Mouse (Mus musculus): ENCODE data around the gene Zic2. TPM values are rescaled to one million over a fixed set of nuclear protein-coding genes. Genes with fewer than 3 reads are reported as not detected.
A peak's percentile ranks its signal among the peaks of the same experiment; 100 is the strongest.

Gene Zic2
- polyA plus RNA-seq, 1 experiment from 2014 or later = 2.1 TPM

GRCm38 (mm10) chr14:122492015-122492414 lies 16.8 kb downstream of the Zic2 start:
- DNase-seq (ENCODE audit: low spot score) (no peak), ATAC-seq (replicated peaks; ENCODE audit: insufficient number of reproducible peaks, low FRiP score, low TSS enrichment, low read depth) (no peak)
- Histone ChIP-seq H3K4me2 (ENCODE audit: low read depth, low read length) (no peak overlapping the region), H3K27ac (replicated peaks; ENCODE audit: low read depth, low read length) (no peak overlapping the region), H3K4me3 (ENCODE audit: low read depth, low read length) (no peak overlapping the region), H3K27me3 (ENCODE audit: control insufficient read depth, insufficient read depth, low read length) (peaks cover 15% of the 10 kb centered on the region), H3K4me1 (ENCODE audit: control insufficient read depth, insufficient read depth, low read length) (peaks cover 4% of the 10 kb centered on the region), H3K36me3 (replicated peaks; ENCODE audit: control insufficient read depth, insufficient read depth, low read depth, low read length) (no peaks in the 10 kb centered on the region), H3K9ac (replicated peaks; ENCODE audit: low read length) (no peak overlapping the region), H3K9me3 (replicated peaks; ENCODE audit: control insufficient read depth, low read length) (no peaks in the 10 kb centered on the region)
- 59% methylated on average over 1 of the region's 1 CpGs for WGBS

GRCm38 (mm10) chr14:122509058-122509457 lies 33.8 kb downstream of the Zic2 start:
- no peak overlapping the region for H3K9ac ChIP-seq (replicated peaks; ENCODE audit: low read length)
- H3K4me3 ChIP-seq (ENCODE audit: low read depth, low read length) = no peak overlapping the region
- H3K27me3 ChIP-seq (ENCODE audit: control insufficient read depth, insufficient read depth, low read length) = no peaks in the 10 kb centered on the region
- WGBS = 20% methylated on average over 2 of the region's 2 CpGs
- no peaks in the 10 kb centered on the region for H3K9me3 ChIP-seq (replicated peaks; ENCODE audit: control insufficient read depth, low read length)
- DNase-seq (ENCODE audit: low spot score) (peak; percentile 41), ATAC-seq (replicated peaks; ENCODE audit: insufficient number of reproducible peaks, low FRiP score, low TSS enrichment, low read depth) (no peak)
- H3K4me1 ChIP-seq (ENCODE audit: control insufficient read depth, insufficient read depth, low read length) = no peaks in the 10 kb centered on the region
- no peak overlapping the region for H3K4me2 ChIP-seq (ENCODE audit: low read depth, low read length)
- no peak overlapping the region for H3K27ac ChIP-seq (replicated peaks; ENCODE audit: low read depth, low read length)
- H3K36me3 ChIP-seq (replicated peaks; ENCODE audit: control insufficient read depth, insufficient read depth, low read depth, low read length) = no peaks in the 10 kb centered on the region

- Histone ChIP-seq H3K27ac (replicated peaks; ENCODE audit: low read depth, low read length) (no peak overlapping the region), H3K4me2 (ENCODE audit: low read depth, low read length) (no peak overlapping the region), H3K4me1 (ENCODE audit: control insufficient read depth, insufficient read depth, low read length) (no peaks in the 10 kb centered on the region), H3K36me3 (replicated peaks; ENCODE audit: control insufficient read depth, insufficient read depth, low read depth, low read length) (no peaks in the 10 kb centered on the region), H3K4me3 (ENCODE audit: low read depth, low read length) (no peak overlapping the region), H3K9me3 (replicated peaks; ENCODE audit: control insufficient read depth, low read length) (no peaks in the 10 kb centered on the region), H3K27me3 (ENCODE audit: control insufficient read depth, insufficient read depth, low read length) (no peaks in the 10 kb centered on the region), H3K9ac (replicated peaks; ENCODE audit: low read length) (no peak overlapping the region)
- ATAC-seq (replicated peaks; ENCODE audit: insufficient number of reproducible peaks, low FRiP score, low TSS enrichment, low read depth) = no peak
- 64% methylated on average over 3 of the region's 3 CpGs for WGBS
- DNase-seq (ENCODE audit: low spot score) = no peak
Measured at GRCm38 (mm10) chr14:122511519-122511918, 36.3 kb downstream of the Zic2 start.

- H3K27me3 ChIP-seq (ENCODE audit: control insufficient read depth, insufficient read depth, low read length) = no peaks in the 10 kb centered on the region
- no peaks in the 10 kb centered on the region for H3K4me1 ChIP-seq (ENCODE audit: control insufficient read depth, insufficient read depth, low read length)
- DNase-seq (ENCODE audit: low spot score) (no peak), ATAC-seq (replicated peaks; ENCODE audit: insufficient number of reproducible peaks, low FRiP score, low TSS enrichment, low read depth) (no peak)
- H3K4me2 ChIP-seq (ENCODE audit: low read depth, low read length) = no peak overlapping the region
- no peaks in the 10 kb centered on the region for H3K9me3 ChIP-seq (replicated peaks; ENCODE audit: control insufficient read depth, low read length)
- no peaks in the 10 kb centered on the region for H3K36me3 ChIP-seq (replicated peaks; ENCODE audit: control insufficient read depth, insufficient read depth, low read depth, low read length)
- no peak overlapping the region for H3K9ac ChIP-seq (replicated peaks; ENCODE audit: low read length)
- 76% methylated on average over 1 of the region's 1 CpGs for WGBS
- H3K4me3 ChIP-seq (ENCODE audit: low read depth, low read length) = no peak overlapping the region
- H3K27ac ChIP-seq (replicated peaks; ENCODE audit: low read depth, low read length) = no peak overlapping the region
Measured at GRCm38 (mm10) chr14:122513511-122514036, 38.3 kb downstream of the Zic2 start.

- Histone ChIP-seq H3K9me3 (replicated peaks; ENCODE audit: control insufficient read depth, low read length) (no peaks in the 10 kb centered on the region), H3K4me3 (ENCODE audit: low read depth, low read length) (no peak overlapping the region), H3K27me3 (ENCODE audit: control insufficient read depth, insufficient read depth, low read length) (no peaks in the 10 kb centered on the region), H3K27ac (replicated peaks; ENCODE audit: low read depth, low read length) (no peak overlapping the region), H3K4me1 (ENCODE audit: control insufficient read depth, insufficient read depth, low read length) (no peaks in the 10 kb centered on the region), H3K4me2 (ENCODE audit: low read depth, low read length) (no peak overlapping the region), H3K9ac (replicated peaks; ENCODE audit: low read length) (no peak overlapping the region), H3K36me3 (replicated peaks; ENCODE audit: control insufficient read depth, insufficient read depth, low read depth, low read length) (no peaks in the 10 kb centered on the region)
- DNase-seq (ENCODE audit: low spot score) = no peak
- 75% methylated on average over 4 of the region's 4 CpGs for WGBS
- ATAC-seq (replicated peaks; ENCODE audit: insufficient number of reproducible peaks, low FRiP score, low TSS enrichment, low read depth) = no peak
Measured at GRCm38 (mm10) chr14:122528475-122528874, 53.2 kb downstream of the Zic2 start.

Other genes starting within 250 kb of the Zic2 start
- not detected in 2 replicates for gene Gm5089, start 24.3 kb upstream of the Zic2 start, polyA plus RNA-seq (2014; fragmentation: Nextera tagmentation; extraction: Ambion mirVana)
- gene Zic5, start 9.8 kb upstream of the Zic2 start, polyA plus RNA-seq (2014; fragmentation: Nextera tagmentation; extraction: Ambion mirVana) = 4.1 and 5.0 TPM in 2 replicates
- not detected in 2 replicates for gene Gm10837, start 15.2 kb downstream of the Zic2 start, polyA plus RNA-seq (2014; fragmentation: Nextera tagmentation; extraction: Ambion mirVana)
- 35.3 and 37.4 TPM in 2 replicates for gene Pcca, start 58.9 kb downstream of the Zic2 start, polyA plus RNA-seq (2014; fragmentation: Nextera tagmentation; extraction: Ambion mirVana)

All from embryonic facial prominence, embryonic 11.5 days (tissue).